Mouse (Mus musculus) heart, embryonic 11.5 days (tissue): ENCODE data around the gene Calr4. TPM values are rescaled to one million over a fixed set of nuclear protein-coding genes. Genes with fewer than 3 reads are reported as not detected.

Experiments used
- ATAC-seq: fragments of 200-750 bp; cut with Nextera tagmentation; replicated peaks from 2 replicates; pipeline ENCODE4 v1.8.0; 2017; ENCODE audit warnings: moderate library complexity; ENCODE audit not compliant: insufficient number of reproducible peaks, low FRiP score, low TSS enrichment
- H3K27ac ChIP-seq: fragments of 300-500 bp; sonication (generic); 2 replicates; pipeline ENCODE4 v1.5.1; 2014; ENCODE audit warnings: mild to moderate bottlenecking, low read depth, low read length
- H3K27me3 ChIP-seq: fragments of 300-500 bp; sonication (generic); 2 replicates; pipeline ENCODE4 v1.6.1; 2014; ENCODE audit warnings: mild to moderate bottlenecking, low read length, mixed read lengths; ENCODE audit not compliant: control insufficient read depth, insufficient read depth
- H3K36me3 ChIP-seq: fragments of 300-500 bp; sonication (generic); 2 replicates; pipeline ENCODE4 v1.6.1; 2014; ENCODE audit warnings: mild to moderate bottlenecking, low read length, moderate library complexity, mixed read lengths; ENCODE audit not compliant: control insufficient read depth, insufficient read depth
- H3K4me1 ChIP-seq: fragments of 300-500 bp; sonication (generic); 2 replicates; pipeline ENCODE4 v1.6.1; 2014; ENCODE audit warnings: low read length; ENCODE audit not compliant: control insufficient read depth, insufficient read depth
- H3K4me2 ChIP-seq: fragments of 300-500 bp; sonication (generic); 2 replicates; pipeline ENCODE4 v1.6.1; 2014; ENCODE audit warnings: mild to moderate bottlenecking, moderate library complexity
- H3K4me3 ChIP-seq: fragments of 300-500 bp; sonication (generic); 2 replicates; pipeline ENCODE4 v1.5.1; 2014; ENCODE audit warnings: low read depth, low read length
- H3K9ac ChIP-seq: fragments of 300-500 bp; sonication (generic); 2 replicates; pipeline ENCODE4 v1.6.1; 2014; ENCODE audit warnings: mild to moderate bottlenecking, low read depth, low read length, moderate library complexity
- H3K9me3 ChIP-seq: fragments of 300-500 bp; sonication (generic); replicated peaks from 2 replicates; pipeline ENCODE4 v1.6.1; 2016; ENCODE audit warnings: low read length; ENCODE audit not compliant: control insufficient read depth
- WGBS: fragments of 180-500 bp; shearing (Covaris S2); extraction: QIAGEN DNeasy Blood & Tissue Kit; methylation state at CpG from one replicate; pipeline ENCODE4 v1.1.7; 2014; ENCODE audit not compliant: insufficient replicate concordance; 5-methylcytosine and 5-hydroxymethylcytosine counted together
- polyA plus RNA-seq: library from polyadenylated mRNA; unstranded; fragments of >200 nt; fragmentation: Nextera tagmentation; extraction: Ambion mirVana; gene quantifications from 2 replicates; pipeline ENCODE4 v1.2.1, GENCODE M21; 2014

The Calr4 gene
- polyA plus RNA-seq, 1 experiment from 2014 or later: 0.34 TPM

GRCm38 (mm10) chr4:109204416-109204815 lies 29.9 kb upstream of the Calr4 start:
- Histone ChIP-seq H3K9ac (no peak overlapping the region), H3K9me3 (no peaks in the 10 kb centered on the region), H3K4me3 (no peak overlapping the region), H3K4me2 (no peak overlapping the region), H3K27me3 (no peaks in the 10 kb centered on the region), H3K4me1 (0 out of 2 replicates have a peak, but pooled peaks cover 3% of the 10 kb centered on the region), H3K27ac (no peak overlapping the region), H3K36me3 (no peaks in the 10 kb centered on the region)
- WGBS: 58% methylated on average over 1 of the region's 1 CpGs
- no peak for ATAC-seq

- Histone ChIP-seq H3K4me2 (no peak overlapping the region), H3K4me3 (no peak overlapping the region), H3K9ac (no peak overlapping the region), H3K27ac (no peak overlapping the region), H3K27me3 (no peaks in the 10 kb centered on the region), H3K36me3 (no peaks in the 10 kb centered on the region), H3K9me3 (no peaks in the 10 kb centered on the region), H3K4me1 (no peaks in the 10 kb centered on the region)
- WGBS: 76% methylated on average over 5 of the region's 5 CpGs
- no peak for ATAC-seq
Observed at GRCm38 (mm10) chr4:109207524-109207923, 26.8 kb upstream of the Calr4 start.

- H3K4me2 ChIP-seq: no peak overlapping the region
- H3K27me3 ChIP-seq: no peaks in the 10 kb centered on the region
- no peaks in the 10 kb centered on the region for H3K4me1 ChIP-seq
- H3K36me3 ChIP-seq: no peaks in the 10 kb centered on the region
- no peak overlapping the region for H3K4me3 ChIP-seq
- no peak overlapping the region for H3K9ac ChIP-seq
- 89% methylated on average over 2 of the region's 2 CpGs for WGBS
- H3K9me3 ChIP-seq: no peaks in the 10 kb centered on the region
- ATAC-seq: no peak
- no peak overlapping the region for H3K27ac ChIP-seq
Observed at GRCm38 (mm10) chr4:109210253-109210652, 24.0 kb upstream of the Calr4 start.

- Histone ChIP-seq H3K27me3 (no peaks in the 10 kb centered on the region), H3K27ac (no peak overlapping the region), H3K9me3 (no peaks in the 10 kb centered on the region), H3K4me3 (no peak overlapping the region), H3K9ac (no peak overlapping the region), H3K4me1 (no peaks in the 10 kb centered on the region), H3K36me3 (no peaks in the 10 kb centered on the region), H3K4me2 (no peak overlapping the region)
- WGBS: 78% methylated on average over 4 of the region's 4 CpGs
- no peak for ATAC-seq
Observed at GRCm38 (mm10) chr4:109210881-109211280, 23.4 kb upstream of the Calr4 start.

- Histone ChIP-seq H3K27ac (no peak overlapping the region), H3K4me2 (no peak overlapping the region), H3K9ac (no peak overlapping the region), H3K4me3 (no peak overlapping the region), H3K27me3 (no peaks in the 10 kb centered on the region), H3K36me3 (no peaks in the 10 kb centered on the region), H3K4me1 (no peaks in the 10 kb centered on the region), H3K9me3 (no peaks in the 10 kb centered on the region)
- 70% methylated on average over 3 of the region's 3 CpGs for WGBS
- ATAC-seq: no peak
Observed at GRCm38 (mm10) chr4:109213986-109214385, 20.3 kb upstream of the Calr4 start.

GRCm38 (mm10) chr4:109218008-109218407 lies 16.3 kb upstream of the Calr4 start:
- no peaks in the 10 kb centered on the region for H3K36me3 ChIP-seq
- WGBS: 71% methylated on average over 7 of the region's 7 CpGs
- no peak for ATAC-seq
- H3K27me3 ChIP-seq: no peaks in the 10 kb centered on the region
- H3K9ac ChIP-seq: no peak overlapping the region
- no peak overlapping the region for H3K4me3 ChIP-seq
- H3K4me2 ChIP-seq: no peak overlapping the region
- no peaks in the 10 kb centered on the region for H3K4me1 ChIP-seq
- H3K9me3 ChIP-seq: no peaks in the 10 kb centered on the region
- no peak overlapping the region for H3K27ac ChIP-seq

- Histone ChIP-seq H3K9me3 (no peaks in the 10 kb centered on the region), H3K9ac (no peak overlapping the region), H3K27me3 (no peaks in the 10 kb centered on the region), H3K27ac (no peak overlapping the region), H3K4me3 (no peak overlapping the region), H3K36me3 (no peaks in the 10 kb centered on the region), H3K4me2 (no peak overlapping the region), H3K4me1 (0 out of 2 replicates have a peak, but pooled peaks cover 2% of the 10 kb centered on the region)
- no peak for ATAC-seq
- WGBS: 56% methylated on average over 14 of the region's 14 CpGs
Observed at GRCm38 (mm10) chr4:109220441-109220940, 13.8 kb upstream of the Calr4 start.

GRCm38 (mm10) chr4:109222001-109222400 lies 12.3 kb upstream of the Calr4 start:
- Histone ChIP-seq H3K4me2 (no peak overlapping the region), H3K36me3 (no peaks in the 10 kb centered on the region), H3K4me1 (peaks cover 2% of the 10 kb centered on the region; the same call in 1 of the 2 replicates), H3K4me3 (no peak overlapping the region), H3K27ac (no peak overlapping the region), H3K9ac (no peak overlapping the region), H3K9me3 (no peaks in the 10 kb centered on the region), H3K27me3 (no peaks in the 10 kb centered on the region)
- ATAC-seq: no peak
- WGBS: 64% methylated on average over 3 of the region's 3 CpGs

GRCm38 (mm10) chr4:109224762-109225552 lies 9.3 kb upstream of the Calr4 start:
- Histone ChIP-seq H3K9ac (no peak overlapping the region), H3K27me3 (no peaks in the 10 kb centered on the region), H3K36me3 (no peaks in the 10 kb centered on the region), H3K9me3 (no peaks in the 10 kb centered on the region), H3K4me3 (no peak overlapping the region), H3K4me1 (peaks cover 2% of the 10 kb centered on the region; the same call in 1 of the 2 replicates), H3K27ac (0 out of 2 replicates have a peak overlapping the region, but pooled peaks have one; percentile 29), H3K4me2 (no peak overlapping the region)
- 54% methylated on average over 13 of the region's 13 CpGs for WGBS
- ATAC-seq: no peak
